Mouse (Mus musculus): ENCODE measurements around the gene Notum.
"Not testable (repeated sequence)": the region's sequence is repeated elsewhere in the genome, so short reads cannot be mapped to it uniquely, and the experiment has no call there.

The Notum gene

GRCm38 (mm10) chr11:120675875-120676274 lies 14.9 kb upstream of the Notum start:
- not testable (repeated sequence) for DNase-seq (ENCODE audit: low read depth, low spot score)

DNA sequence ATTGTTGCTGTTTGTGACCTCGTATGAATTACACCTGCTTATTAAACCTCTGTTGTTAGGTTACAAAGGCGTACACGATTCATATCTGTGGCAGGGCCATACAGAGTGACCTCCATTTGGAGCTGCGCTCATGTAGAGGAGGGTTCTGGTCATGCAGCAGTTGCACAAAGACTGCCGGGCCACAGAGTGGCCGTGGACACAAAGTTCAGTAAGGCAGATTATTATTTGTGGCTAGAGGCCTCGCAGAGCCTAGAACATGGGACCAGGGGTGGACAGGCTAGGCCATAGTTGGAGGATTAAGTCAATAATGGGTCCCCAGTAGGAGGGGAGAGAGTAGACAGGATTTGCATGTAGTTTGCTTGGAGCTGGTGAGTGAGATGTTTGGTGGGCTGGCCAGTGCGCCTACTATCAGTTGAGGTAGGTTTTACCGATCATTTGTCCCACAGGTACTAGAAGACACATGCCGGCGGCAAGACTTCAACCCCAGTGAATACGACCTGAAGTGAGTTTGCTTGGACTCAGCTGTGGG lies 12.7 kb upstream of the Notum start:
- no peak for DNase-seq (ENCODE audit: low read depth, low spot score)

- peak; percentile 91 for DNase-seq (ENCODE audit: low read depth, low spot score)
Measured at GRCm38 (mm10) chr11:120672687-120673593, 12.0 kb upstream of the Notum start, which contains the start of gene Aspscr1. Aspscr1 (plus strand) TSS chr11:120672973.

GRCm38 (mm10) chr11:120666617-120667016 lies 5.6 kb upstream of the Notum start:
- DNase-seq (ENCODE audit: low read depth, low spot score): no peak

DNA sequence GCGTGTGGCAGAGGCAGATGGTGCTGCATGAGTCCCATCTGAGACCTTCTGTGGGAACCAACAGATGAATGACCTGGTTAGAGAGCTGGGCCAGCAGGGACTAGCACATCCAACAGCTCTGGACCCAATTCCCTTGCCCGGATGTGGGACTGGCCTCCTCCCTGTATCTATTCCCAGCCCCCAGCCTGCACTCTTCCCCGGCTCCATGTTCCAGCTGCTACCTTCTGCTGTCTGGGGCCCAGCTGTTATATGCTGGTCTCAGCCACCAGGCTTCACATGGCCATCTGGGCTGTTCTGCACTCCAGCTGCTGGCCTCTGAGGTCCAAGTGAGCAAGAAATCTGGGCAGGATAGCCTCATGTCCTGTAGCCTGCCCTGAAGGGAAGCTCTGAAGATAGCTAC lies 4.4 kb upstream of the Notum start:
- DNase-seq (ENCODE audit: low read depth, low spot score): no peak

DNA sequence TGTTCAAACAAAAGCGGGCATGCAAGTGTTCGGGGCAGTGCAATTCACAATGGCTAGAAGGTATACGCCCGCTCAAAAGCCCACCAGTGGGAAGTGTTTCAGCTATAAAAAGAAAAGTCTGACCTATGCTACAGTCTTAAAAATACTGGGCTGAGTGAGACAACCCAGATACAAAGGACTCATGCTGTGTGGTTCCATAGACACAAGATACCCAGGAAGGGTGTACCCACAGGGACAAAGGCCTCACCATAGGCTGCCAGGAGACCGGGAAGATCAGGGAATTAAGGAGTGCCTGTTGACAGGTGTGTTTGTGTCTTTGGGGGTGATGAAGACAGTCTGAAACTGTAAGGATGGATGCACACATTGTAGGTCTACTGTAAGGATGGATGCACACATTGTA lies 2.7 kb upstream of the Notum start:
- no peak for DNase-seq (ENCODE audit: low read depth, low spot score)

GRCm38 (mm10) chr11:120662759-120663158 lies 1.8 kb upstream of the Notum start:
- no peak for DNase-seq (ENCODE audit: low read depth, low spot score)

DNA sequence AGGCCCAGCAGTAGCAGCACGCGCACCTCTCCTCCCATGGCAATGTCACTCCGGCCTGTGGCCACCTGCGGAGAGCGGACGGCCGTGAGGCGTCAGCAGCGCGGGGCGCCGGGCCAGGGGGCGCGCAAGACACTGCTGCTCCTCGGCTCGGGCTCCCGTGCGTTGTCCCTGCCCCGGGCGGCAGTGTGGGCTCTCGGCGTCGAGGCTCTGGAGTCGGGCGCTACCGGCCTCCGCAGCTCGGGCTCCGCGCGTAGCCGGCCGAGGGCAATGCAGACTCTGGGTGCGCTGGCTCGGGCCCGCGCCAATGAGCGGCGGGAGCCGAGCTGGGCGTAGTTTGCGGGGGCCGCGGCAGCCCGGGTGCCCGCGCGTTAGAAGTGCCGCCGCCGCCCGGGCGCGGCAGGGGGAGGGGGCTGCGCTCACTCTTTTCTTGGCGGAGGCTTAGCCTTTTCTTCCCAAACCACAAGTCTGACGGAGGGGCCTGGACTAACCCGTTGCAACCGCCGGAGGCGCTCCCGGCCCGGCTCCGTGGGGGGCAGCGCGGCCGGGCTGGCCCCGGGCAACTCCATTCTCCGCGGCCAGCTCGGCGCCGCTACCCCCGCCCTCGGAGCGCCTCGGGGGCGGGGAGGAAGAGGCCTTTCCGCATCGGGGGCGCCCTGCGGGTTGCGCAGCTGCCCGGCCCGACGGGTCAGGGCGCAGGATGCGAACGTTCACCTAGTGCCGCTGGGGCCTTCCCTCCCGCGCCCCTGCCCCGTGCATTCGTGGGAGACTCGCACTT lies 487 bp downstream of the Notum start:
- DNase-seq (ENCODE audit: low read depth, low spot score): no peak

DNA sequence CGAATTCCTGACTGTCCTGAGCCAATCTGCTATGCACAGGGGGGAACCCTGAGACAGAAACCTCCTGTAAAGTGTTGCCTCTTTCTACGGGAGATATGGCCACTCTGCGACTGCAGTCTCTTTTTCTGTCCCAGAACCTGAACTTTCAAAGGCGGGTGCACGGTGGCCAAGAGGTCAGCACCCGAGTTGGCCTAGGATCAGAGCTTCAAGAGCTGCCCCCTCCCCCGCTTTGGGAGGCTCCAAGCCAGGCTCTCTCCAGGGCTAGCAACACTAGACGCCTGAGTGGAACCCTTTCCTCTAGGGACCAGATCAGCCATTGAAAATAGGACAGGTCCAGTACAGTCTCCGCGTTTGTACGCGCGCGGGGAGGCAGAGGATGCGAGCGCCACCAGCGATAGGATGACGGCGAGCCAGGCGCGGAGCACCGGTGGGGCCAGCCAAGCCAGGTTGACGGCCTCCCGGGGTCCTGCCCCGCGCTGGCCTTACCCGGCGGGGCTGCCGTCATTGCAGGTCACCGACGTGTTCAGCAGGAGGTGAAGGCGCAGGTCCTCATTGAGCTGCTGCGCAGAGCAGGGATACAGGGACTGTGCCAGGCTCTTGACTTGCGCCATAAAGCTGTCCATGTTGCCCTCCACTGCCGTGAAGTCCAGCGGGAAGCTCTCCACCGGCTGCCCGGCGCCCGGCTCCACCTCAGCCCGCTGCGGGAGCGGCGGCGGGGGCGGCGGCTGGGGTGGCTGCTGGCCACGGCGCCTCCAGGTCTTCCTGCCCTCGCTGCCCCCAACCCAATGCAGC lies 1.3 kb downstream of the Notum start:
- no peak for DNase-seq (ENCODE audit: low read depth, low spot score)

- DNase-seq (ENCODE audit: low read depth, low spot score): no peak
Measured at GRCm38 (mm10) chr11:120658876-120659410, 2.0 kb downstream of the Notum start.

GRCm38 (mm10) chr11:120657301-120657700 lies 3.7 kb downstream of the Notum start:
- no peak for DNase-seq (ENCODE audit: low read depth, low spot score)

DNA sequence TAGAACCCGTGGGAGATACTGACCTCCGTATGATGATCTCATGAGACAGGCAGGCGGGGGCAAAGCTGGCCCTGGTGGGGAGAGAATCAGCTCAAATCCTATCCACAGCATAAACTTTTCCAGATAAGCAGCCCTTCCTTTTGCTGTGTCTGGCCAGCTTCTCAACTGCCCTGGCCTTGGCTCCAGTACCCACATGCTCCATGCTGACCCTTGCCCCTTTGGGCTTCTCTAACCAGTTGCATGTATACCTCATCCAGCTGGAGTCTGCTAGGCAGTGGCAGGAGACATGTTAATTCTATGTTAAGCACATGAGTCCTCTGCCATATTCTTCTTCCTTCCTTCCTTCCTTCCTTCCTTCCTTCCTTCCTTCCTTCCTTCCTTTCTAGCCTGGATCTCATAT lies 6.2 kb downstream of the Notum start:
- no peak for DNase-seq (ENCODE audit: low read depth, low spot score)

GRCm38 (mm10) chr11:120651872-120652271 lies 9.1 kb downstream of the Notum start:
- DNase-seq (ENCODE audit: low read depth, low spot score): no peak

DNA sequence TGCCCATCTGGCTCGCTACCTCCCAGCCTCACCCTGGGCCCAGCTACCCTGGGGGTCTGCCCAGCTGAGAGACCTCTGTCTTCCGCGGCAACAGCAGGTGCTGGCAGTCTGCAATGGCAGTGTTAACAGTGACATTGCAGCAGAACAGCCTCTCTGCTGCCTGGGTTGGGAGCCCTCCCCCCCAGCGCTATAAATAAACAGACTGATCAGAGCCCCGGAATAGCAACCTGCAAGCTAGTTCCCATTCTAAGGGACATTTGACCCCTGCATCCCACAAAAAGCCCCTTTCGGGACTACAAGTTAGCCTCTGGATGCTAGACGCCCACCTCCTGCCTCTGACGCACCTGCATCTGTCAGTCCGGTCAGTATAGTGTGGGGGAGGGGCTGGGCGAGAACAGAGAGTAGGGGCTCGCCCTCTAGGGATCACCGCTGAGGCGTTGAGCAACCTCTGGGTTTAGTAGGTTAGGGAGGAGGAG lies 12.9 kb downstream of the Notum start, which contains the start of gene Myadml2:
Gene Myadml2, minus strand, starts transcription at position 158 of the 476 bp plus-strand sequence.
- no peak for DNase-seq (ENCODE audit: low read depth, low spot score)

GRCm38 (mm10) chr11:120647047-120647830 lies 13.7 kb downstream of the Notum start:
- no peak for DNase-seq (ENCODE audit: low read depth, low spot score)

- DNase-seq (ENCODE audit: low read depth, low spot score): peak; percentile 85
Measured at GRCm38 (mm10) chr11:120643601-120643987, 17.4 kb downstream of the Notum start, which contains the start of gene Pycr1. Pycr1 (minus strand) TSS chr11:120643769.

DNA sequence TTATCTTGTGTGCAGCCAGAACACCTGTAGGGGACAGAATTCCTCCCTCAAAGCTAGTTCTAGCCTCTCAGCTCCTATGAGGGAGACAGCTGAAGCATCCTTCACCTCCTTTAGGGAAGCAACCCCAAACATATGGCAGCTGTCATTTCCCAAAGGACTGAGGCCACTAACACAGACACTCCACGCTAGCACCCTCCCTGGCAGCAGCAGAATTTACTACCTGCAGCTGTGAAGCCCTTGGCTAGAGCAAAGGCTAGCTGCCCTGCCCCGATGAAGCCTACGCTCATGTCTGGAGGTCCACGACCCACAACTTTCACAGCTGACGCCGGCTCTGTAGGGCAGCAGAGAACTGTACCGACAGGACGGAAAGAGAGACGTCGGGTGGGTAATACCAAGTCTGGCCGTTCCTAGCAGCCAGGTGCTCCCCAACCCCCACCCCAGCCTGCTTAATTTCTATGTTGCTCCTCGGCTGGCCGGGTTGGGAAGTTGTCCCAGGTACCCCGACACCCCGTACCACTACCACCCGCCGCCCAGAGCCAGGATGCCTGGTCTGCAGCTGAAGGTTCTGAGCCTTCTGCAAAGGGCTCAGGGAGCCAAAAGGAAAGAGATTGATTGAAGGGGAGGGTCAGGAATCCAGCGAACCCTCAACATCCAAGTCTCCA lies 17.9 kb downstream of the Notum start:
- no peak for DNase-seq (ENCODE audit: low read depth, low spot score)

DNA sequence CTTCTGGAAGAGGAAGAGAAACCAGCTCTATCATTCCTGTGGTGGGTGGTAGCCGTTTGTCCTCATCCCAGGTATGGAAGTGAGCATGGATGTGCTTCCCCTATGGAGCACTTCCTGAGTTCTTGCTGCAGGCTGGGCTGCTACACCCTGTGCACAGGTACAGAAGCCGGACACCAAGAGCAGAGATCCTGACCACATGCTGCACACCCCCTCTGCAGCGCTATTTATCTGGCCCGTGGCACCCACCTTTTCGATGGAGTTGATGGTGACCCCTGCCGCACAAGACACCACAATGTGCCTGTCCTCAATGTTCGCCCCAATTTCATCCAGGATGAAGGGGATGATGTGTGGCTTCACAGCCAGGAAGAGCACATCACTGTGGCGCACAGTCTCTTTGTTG lies 19.1 kb downstream of the Notum start:
- DNase-seq (ENCODE audit: low read depth, low spot score): no peak

- no peak for DNase-seq (ENCODE audit: low read depth, low spot score)
Measured at GRCm38 (mm10) chr11:120641255-120641654, 19.7 kb downstream of the Notum start.

DNA sequence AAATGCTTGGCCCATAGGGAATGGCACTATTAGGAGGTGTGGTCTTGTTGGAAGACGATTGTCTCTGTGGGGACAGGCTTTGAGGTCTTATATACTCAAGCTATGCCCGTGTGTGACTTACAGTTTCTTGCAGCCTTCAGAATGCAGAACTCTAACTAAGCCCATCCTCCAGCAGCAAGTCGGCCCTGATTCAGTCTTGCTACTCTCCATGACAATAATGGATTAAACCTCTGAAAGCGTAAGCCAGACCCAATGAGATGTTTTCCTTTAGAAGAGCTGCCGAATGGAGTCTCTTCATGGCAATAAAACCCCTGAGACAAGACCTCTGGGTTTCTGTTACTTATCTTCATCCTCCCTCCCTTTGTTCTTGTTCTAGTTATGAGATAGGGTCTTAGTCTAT lies 26.2 kb downstream of the Notum start:
- no peak for DNase-seq (ENCODE audit: low read depth, low spot score)
